In the genomic region with DNA sequence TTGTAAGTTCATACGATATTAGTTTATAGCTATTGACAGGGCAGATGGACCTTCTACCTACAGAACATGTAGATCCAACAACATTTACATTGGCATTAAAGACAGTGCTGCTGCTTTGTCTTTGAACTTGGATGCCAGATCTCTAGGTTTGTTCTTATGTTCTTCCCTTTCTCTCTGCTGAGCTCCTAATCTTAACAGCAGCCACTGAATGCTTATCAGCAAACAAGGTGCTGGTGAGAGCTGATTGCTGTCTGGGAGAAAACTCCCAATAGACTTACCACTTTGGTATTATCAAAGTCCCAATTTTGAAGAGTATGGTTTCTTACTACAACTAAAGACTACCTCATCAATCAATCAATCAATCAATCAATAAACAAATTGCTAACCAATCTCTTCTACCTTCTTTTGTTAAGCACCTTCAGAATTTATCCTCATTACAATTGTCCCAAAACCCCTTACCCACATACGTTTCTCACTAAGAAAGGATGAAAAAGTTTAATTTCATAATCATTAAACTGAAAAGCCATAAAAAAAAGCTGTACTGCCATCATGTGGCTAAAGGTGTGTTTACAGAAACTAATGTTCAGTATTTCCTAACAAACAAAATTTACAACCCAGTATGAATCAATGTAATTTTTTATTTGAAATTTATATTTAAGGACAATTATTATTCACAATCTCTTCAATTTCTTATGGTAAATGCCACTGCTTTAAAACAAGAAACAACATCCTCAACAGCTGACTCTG, we compare ENCODE assay signal across 15 mouse cellular contexts. TPM values are rescaled to one million over a fixed set of nuclear protein-coding genes. Genes with fewer than 3 reads are reported as not detected.
A peak's percentile ranks its signal among the peaks of the same experiment; 100 is the strongest.
DNase-seq lines count a peak whose midpoint lies in the region; ATAC-seq and TF ChIP-seq lines count a peak whose summit lies in the region.
"Had no signal": no experiment of that assay in that cellular context is flagged by ENCODE, and none has a peak within 500 bp of the region (broad histone marks: within the 10 kb centered on the region; RNA-seq: fewer than 3 reads in every experiment).

No protein-coding gene starts in this region.

- H3K4me3 ChIP-seq in heart, postnatal 0 days (ENCODE audit: low read depth, low read length), result no peak overlapping the region
- no peak overlapping the region for H3K4me3 ChIP-seq in heart, embryonic 10.5 days
- H3K4me3 ChIP-seq in stomach, postnatal 0 days (ENCODE audit: low read depth, low read length), result no peak overlapping the region
- H3K4me3 ChIP-seq: embryonic facial prominence, embryonic 12.5 days; midbrain, embryonic 10.5 days; neural tube, embryonic 12.5 days had no signal

- no peaks in the 10 kb centered on the region for H3K36me3 ChIP-seq in heart, postnatal 0 days (replicated peaks; ENCODE audit: control insufficient read depth, insufficient read depth, low read length)
- no peaks in the 10 kb centered on the region for H3K36me3 ChIP-seq in heart, embryonic 10.5 days
- H3K36me3 ChIP-seq in stomach, postnatal 0 days (ENCODE audit: control insufficient read depth, insufficient read depth, low read length), result no peaks in the 10 kb centered on the region
- H3K36me3 ChIP-seq: embryonic facial prominence, embryonic 12.5 days; midbrain, embryonic 10.5 days; neural tube, embryonic 12.5 days had no signal

- H3K9me3 ChIP-seq in heart, postnatal 0 days (replicated peaks; ENCODE audit: control insufficient read depth, low read length), result no peaks in the 10 kb centered on the region
- no peaks in the 10 kb centered on the region for H3K9me3 ChIP-seq in heart, embryonic 10.5 days
- H3K9me3 ChIP-seq in stomach, postnatal 0 days (ENCODE audit: control insufficient read depth, low read length), result no peaks in the 10 kb centered on the region
- H3K9me3 ChIP-seq: embryonic facial prominence, embryonic 12.5 days; midbrain, embryonic 10.5 days; neural tube, embryonic 12.5 days had no signal

- H3K27ac ChIP-seq in heart, postnatal 0 days (ENCODE audit: low read depth), result no peak overlapping the region
- no peak overlapping the region for H3K27ac ChIP-seq in heart, embryonic 10.5 days
- no peak overlapping the region for H3K27ac ChIP-seq in stomach, postnatal 0 days (replicated peaks)
- H3K27ac ChIP-seq: embryonic facial prominence, embryonic 12.5 days; midbrain, embryonic 10.5 days; neural tube, embryonic 12.5 days had no signal

- WGBS in heart, postnatal 0 days, result 49% methylated on average over 2 of the region's 2 CpGs
- WGBS in heart, embryonic 10.5 days, result 62% methylated on average over 2 of the region's 2 CpGs
- WGBS in stomach, postnatal 0 days, result 46% methylated on average over 2 of the region's 2 CpGs

- no peak overlapping the region for H3K9ac ChIP-seq in heart, postnatal 0 days (replicated peaks; ENCODE audit: low read depth, low read length)
- no peak overlapping the region for H3K9ac ChIP-seq in stomach, postnatal 0 days (ENCODE audit: low read length)
- H3K9ac ChIP-seq: embryonic facial prominence, embryonic 12.5 days; neural tube, embryonic 12.5 days had no signal

- no peaks in the 10 kb centered on the region for H3K4me1 ChIP-seq in heart, postnatal 0 days (ENCODE audit: control insufficient read depth, insufficient read depth)
- H3K4me1 ChIP-seq in heart, embryonic 10.5 days, result no peaks in the 10 kb centered on the region
- no peaks in the 10 kb centered on the region for H3K4me1 ChIP-seq in stomach, postnatal 0 days (replicated peaks; ENCODE audit: control insufficient read depth, insufficient read depth)
- H3K4me1 ChIP-seq: neural tube, embryonic 12.5 days had no signal

- no peaks in the 10 kb centered on the region for H3K27me3 ChIP-seq in heart, postnatal 0 days (ENCODE audit: control insufficient read depth, insufficient read depth, low read length)
- H3K27me3 ChIP-seq in heart, embryonic 10.5 days (ENCODE audit: insufficient read depth, poor library complexity, severe bottlenecking), result no peaks in the 10 kb centered on the region
- H3K27me3 ChIP-seq in stomach, postnatal 0 days (ENCODE audit: control insufficient read depth, insufficient read depth, low read length), result no peaks in the 10 kb centered on the region
- H3K27me3 ChIP-seq: neural tube, embryonic 12.5 days had no signal

- TF ChIP-seq CTCF in heart, postnatal 0 days (IDR thresholded peaks at IDR 0.05; ENCODE audit: low read depth), result peak; percentile 27; the same call in 1 of the 2 replicates
- TF ChIP-seq CTCF in stomach, postnatal 0 days (IDR thresholded peaks at IDR 0.05; ENCODE audit: low read depth), result peak; percentile 60

- DNase-seq in heart, postnatal 0 days (ENCODE audit: low spot score), result no peak
- no peak for DNase-seq in heart, embryonic 10.5 days (ENCODE audit: low spot score)
- peak; percentile 45 for DNase-seq in retina, embryonic 14.5 days (ENCODE audit: low spot score)
- DNase-seq in retina, postnatal 1 day, result no peak
- DNase-seq in stomach, postnatal 0 days (ENCODE audit: low spot score), result no peak
- no peak for DNase-seq in layer of hippocampus, adult 9-10 months (ENCODE audit: low spot score)
- no peak for DNase-seq in cerebellum, postnatal 4 days (ENCODE audit: low spot score in 2 of 2)
- DNase-seq: cerebellum, adult 8-10 months; kidney, postnatal 10 days; spleen, adult 18-20 months; thymus, postnatal 4 days had no signal

- no peak overlapping the region for H3K4me2 ChIP-seq in heart, postnatal 0 days (ENCODE audit: low read depth, low read length)
- no peak overlapping the region for H3K4me2 ChIP-seq in stomach, postnatal 0 days (replicated peaks; ENCODE audit: low read depth)
- H3K4me2 ChIP-seq: embryonic facial prominence, embryonic 12.5 days; neural tube, embryonic 12.5 days had no signal

- no peak for TF ChIP-seq EP300 in heart, postnatal 0 days (IDR thresholded peaks at IDR 0.05; ENCODE audit: low read depth)
- no peak for TF ChIP-seq EP300 in stomach, postnatal 0 days (optimal IDR thresholded peaks at IDR 0.05)

- no peak for ATAC-seq in heart, postnatal 0 days (ENCODE audit: insufficient read depth, low read depth)
- peak; percentile 78 for ATAC-seq in erythroid progenitor cell, adult 5-6 weeks (replicated peaks; ENCODE audit: low FRiP score, poor library complexity, severe bottlenecking)
- ATAC-seq in stomach, postnatal 0 days (ENCODE audit: low FRiP score, low TSS enrichment), result no peak

RNA-seq across cellular contexts. Expression of a gene that starts 12.7 kb away (rescaled TPM):
- total RNA-seq in heart, postnatal 0 days (2014; rRNA removed; ENCODE audit: low replicate concordance), result not detected in 2 replicates
- polyA plus RNA-seq in heart, postnatal 0 days (2015; fragmentation: Nextera tagmentation; extraction: Ambion mirVana), result 0.05 and 0.31 TPM in 2 replicates
- polyA plus RNA-seq in heart, embryonic 10.5 days (2016; fragmentation: Nextera tagmentation; extraction: Ambion mirVana), result 3.9 and 5.3 TPM in 2 replicates
- 86.5 and 117 TPM in 2 replicates for total RNA-seq in erythroid progenitor cell, adult 5-6 weeks (2015; ENCODE audit: low replicate concordance)
- total RNA-seq in erythroid progenitor cell, adult 5-6 weeks (2017; ENCODE audit: low replicate concordance), result 71.3 and 97.9 TPM in 2 replicates
- 1.2 TPM in 2 replicates for polyA plus RNA-seq in stomach, postnatal 0 days (2015; fragmentation: Nextera tagmentation; extraction: Ambion mirVana)

RNA-seq across cellular contexts. Expression of a gene that starts 45.6 kb away (rescaled TPM):
- total RNA-seq in heart, postnatal 0 days (2014; rRNA removed; ENCODE audit: low replicate concordance), result 29.7 and 31.2 TPM in 2 replicates
- 18.6 and 19.3 TPM in 2 replicates for polyA plus RNA-seq in heart, postnatal 0 days (2015; fragmentation: Nextera tagmentation; extraction: Ambion mirVana)
- 59.3 and 64.2 TPM in 2 replicates for polyA plus RNA-seq in heart, embryonic 10.5 days (2016; fragmentation: Nextera tagmentation; extraction: Ambion mirVana)
- total RNA-seq in erythroid progenitor cell, adult 5-6 weeks (2015; ENCODE audit: low replicate concordance), result 22.0 and 49.5 TPM in 2 replicates
- 33.6 and 48.1 TPM in 2 replicates for total RNA-seq in erythroid progenitor cell, adult 5-6 weeks (2017; ENCODE audit: low replicate concordance)
- polyA plus RNA-seq in stomach, postnatal 0 days (2015; fragmentation: Nextera tagmentation; extraction: Ambion mirVana), result 24.0 TPM in 2 replicates

RNA-seq across cellular contexts. Expression of a gene that starts 45.7 kb away (rescaled TPM):
- total RNA-seq in heart, postnatal 0 days (2014; rRNA removed; ENCODE audit: low replicate concordance), result 4.9 and 5.9 TPM in 2 replicates
- 6.9 and 7.4 TPM in 2 replicates for polyA plus RNA-seq in heart, postnatal 0 days (2015; fragmentation: Nextera tagmentation; extraction: Ambion mirVana)
- 8.7 and 10.2 TPM in 2 replicates for polyA plus RNA-seq in heart, embryonic 10.5 days (2016; fragmentation: Nextera tagmentation; extraction: Ambion mirVana)
- 2.5 and 7.2 TPM in 2 replicates for total RNA-seq in erythroid progenitor cell, adult 5-6 weeks (2015; ENCODE audit: low replicate concordance)
- 4.1 and 7.3 TPM in 2 replicates for total RNA-seq in erythroid progenitor cell, adult 5-6 weeks (2017; ENCODE audit: low replicate concordance)
- polyA plus RNA-seq in stomach, postnatal 0 days (2015; fragmentation: Nextera tagmentation; extraction: Ambion mirVana), result 5.9 and 6.3 TPM in 2 replicates
